Mouse (Mus musculus): ENCODE results near the gene Gpr12. TPM values are rescaled to one million over a fixed set of nuclear protein-coding genes. Genes with fewer than 3 reads are reported as not detected.
"Not testable (repeated sequence)": the region's sequence is repeated elsewhere in the genome, so short reads cannot be mapped to it uniquely, and the experiment has no call there.

The Gpr12 gene
- polyA plus RNA-seq, 1 experiment: not detected

- Histone ChIP-seq H3K4me1 (ENCODE audit: control insufficient read depth, insufficient read depth, low read length) (no peaks in the 10 kb centered on the region), H3K4me3 (replicated peaks; ENCODE audit: extremely low read depth, low read depth, low read length) (no peak overlapping the region)
- WGBS: 80% methylated on average over 4 of the region's 4 CpGs
- no peak for TF ChIP-seq POLR2A (IDR thresholded peaks at IDR 0.05; ENCODE audit: borderline replicate concordance, extremely low read depth, low read depth, low read length)
- no peak for TF ChIP-seq CTCF (IDR thresholded peaks at IDR 0.05; ENCODE audit: insufficient read depth, low read length)
- no peak for DNase-seq
Observed at GRCm38 (mm10) chr5:146591636-146592035, 6.6 kb upstream of the Gpr12 start.

GRCm38 (mm10) chr5:146590987-146591386, 5.9 kb upstream of the Gpr12 start:
- no peaks in the 10 kb centered on the region for H3K4me1 ChIP-seq (ENCODE audit: control insufficient read depth, insufficient read depth, low read length)
- no peak for TF ChIP-seq POLR2A (IDR thresholded peaks at IDR 0.05; ENCODE audit: borderline replicate concordance, extremely low read depth, low read depth, low read length)
- no peak for TF ChIP-seq CTCF (IDR thresholded peaks at IDR 0.05; ENCODE audit: insufficient read depth, low read length)
- H3K4me3 ChIP-seq (replicated peaks; ENCODE audit: extremely low read depth, low read depth, low read length): no peak overlapping the region
- 42% methylated on average over 4 of the region's 4 CpGs for WGBS
- DNase-seq: no peak

- no peak overlapping the region for H3K4me3 ChIP-seq (replicated peaks; ENCODE audit: extremely low read depth, low read depth, low read length)
- WGBS: 67% methylated on average over 8 of the region's 8 CpGs
Observed at GRCm38 (mm10) chr5:146586357-146587070, 1.5 kb upstream of the Gpr12 start.

GRCm38 (mm10) chr5:146585307-146585651, 240 bp upstream of the Gpr12 start:
- TF ChIP-seq CTCF (IDR thresholded peaks at IDR 0.05; ENCODE audit: insufficient read depth, low read length) (no peak), POLR2A (IDR thresholded peaks at IDR 0.05; ENCODE audit: borderline replicate concordance, extremely low read depth, low read depth, low read length) (no peak)
- WGBS: 2% methylated on average over 10 of the region's 10 CpGs
- DNase-seq: no peak
- Histone ChIP-seq H3K4me1 (ENCODE audit: control insufficient read depth, insufficient read depth, low read length) (no peaks in the 10 kb centered on the region), H3K4me3 (replicated peaks; ENCODE audit: extremely low read depth, low read depth, low read length) (no peak overlapping the region)

More at GRCm38 (mm10) chr5:146586357-146587070, 1.5 kb upstream of the Gpr12 start:
- TF ChIP-seq CTCF (IDR thresholded peaks at IDR 0.05; ENCODE audit: insufficient read depth, low read length) (no peak), POLR2A (IDR thresholded peaks at IDR 0.05; ENCODE audit: borderline replicate concordance, extremely low read depth, low read depth, low read length) (no peak)
- no peaks in the 10 kb centered on the region for H3K4me1 ChIP-seq (ENCODE audit: control insufficient read depth, insufficient read depth, low read length)
- no peak for DNase-seq

- H3K4me1 ChIP-seq (ENCODE audit: control insufficient read depth, insufficient read depth, low read length): no peaks in the 10 kb centered on the region
- no peak overlapping the region for H3K4me3 ChIP-seq (replicated peaks; ENCODE audit: extremely low read depth, low read depth, low read length)
- WGBS: 7% methylated on average over 10 of the region's 10 CpGs
- no peak for DNase-seq
- TF ChIP-seq CTCF (IDR thresholded peaks at IDR 0.05; ENCODE audit: insufficient read depth, low read length): no peak
- TF ChIP-seq POLR2A (IDR thresholded peaks at IDR 0.05; ENCODE audit: borderline replicate concordance, extremely low read depth, low read depth, low read length): no peak
Observed at GRCm38 (mm10) chr5:146584156-146584477, 922 bp downstream of the Gpr12 start.

GRCm38 (mm10) chr5:146576668-146577067, 8.4 kb downstream of the Gpr12 start:
- WGBS: 88% methylated on average over 3 of the region's 3 CpGs
- H3K4me3 ChIP-seq (replicated peaks; ENCODE audit: extremely low read depth, low read depth, low read length): no peak overlapping the region
- TF ChIP-seq POLR2A (IDR thresholded peaks at IDR 0.05; ENCODE audit: borderline replicate concordance, extremely low read depth, low read depth, low read length) (no peak), CTCF (IDR thresholded peaks at IDR 0.05; ENCODE audit: insufficient read depth, low read length) (0 out of 2 replicates have a peak, but pooled peaks have one; percentile 3)
- no peak for DNase-seq
- H3K4me1 ChIP-seq (ENCODE audit: control insufficient read depth, insufficient read depth, low read length): no peaks in the 10 kb centered on the region

GRCm38 (mm10) chr5:146572735-146573042, 12.3 kb downstream of the Gpr12 start:
- not testable (repeated sequence) for H3K4me1 ChIP-seq (ENCODE audit: control insufficient read depth, insufficient read depth, low read length); H3K4me3 ChIP-seq (replicated peaks; ENCODE audit: extremely low read depth, low read depth, low read length); DNase-seq
- WGBS: 87% methylated on average over 4 of the region's 4 CpGs

GRCm38 (mm10) chr5:146571830-146572734, 13.0 kb downstream of the Gpr12 start:
- not testable (repeated sequence) for H3K4me3 ChIP-seq (replicated peaks; ENCODE audit: extremely low read depth, low read depth, low read length); H3K4me1 ChIP-seq (ENCODE audit: control insufficient read depth, insufficient read depth, low read length); DNase-seq
- WGBS: 57% methylated on average over 6 of the region's 6 CpGs

GRCm38 (mm10) chr5:146570179-146570578, 14.9 kb downstream of the Gpr12 start:
- H3K4me3 ChIP-seq (replicated peaks; ENCODE audit: extremely low read depth, low read depth, low read length); H3K4me1 ChIP-seq (ENCODE audit: control insufficient read depth, insufficient read depth, low read length); DNase-seq: not testable (repeated sequence)
- 69% methylated on average over 6 of the region's 6 CpGs for WGBS

- no peak for TF ChIP-seq CTCF (IDR thresholded peaks at IDR 0.05; ENCODE audit: insufficient read depth, low read length)
- no peak for TF ChIP-seq POLR2A (IDR thresholded peaks at IDR 0.05; ENCODE audit: borderline replicate concordance, extremely low read depth, low read depth, low read length)
- no peak overlapping the region for H3K4me3 ChIP-seq (replicated peaks; ENCODE audit: extremely low read depth, low read depth, low read length)
- H3K4me1 ChIP-seq (ENCODE audit: control insufficient read depth, insufficient read depth, low read length): no peaks in the 10 kb centered on the region
- 56% methylated on average over 4 of the region's 4 CpGs for WGBS
- DNase-seq: no peak
Observed at GRCm38 (mm10) chr5:146567054-146567453, 18.0 kb downstream of the Gpr12 start.

Data from lung, adult 2 months (tissue).